ENCODE assay signal across 15 mouse cellular contexts in the genomic region with DNA sequence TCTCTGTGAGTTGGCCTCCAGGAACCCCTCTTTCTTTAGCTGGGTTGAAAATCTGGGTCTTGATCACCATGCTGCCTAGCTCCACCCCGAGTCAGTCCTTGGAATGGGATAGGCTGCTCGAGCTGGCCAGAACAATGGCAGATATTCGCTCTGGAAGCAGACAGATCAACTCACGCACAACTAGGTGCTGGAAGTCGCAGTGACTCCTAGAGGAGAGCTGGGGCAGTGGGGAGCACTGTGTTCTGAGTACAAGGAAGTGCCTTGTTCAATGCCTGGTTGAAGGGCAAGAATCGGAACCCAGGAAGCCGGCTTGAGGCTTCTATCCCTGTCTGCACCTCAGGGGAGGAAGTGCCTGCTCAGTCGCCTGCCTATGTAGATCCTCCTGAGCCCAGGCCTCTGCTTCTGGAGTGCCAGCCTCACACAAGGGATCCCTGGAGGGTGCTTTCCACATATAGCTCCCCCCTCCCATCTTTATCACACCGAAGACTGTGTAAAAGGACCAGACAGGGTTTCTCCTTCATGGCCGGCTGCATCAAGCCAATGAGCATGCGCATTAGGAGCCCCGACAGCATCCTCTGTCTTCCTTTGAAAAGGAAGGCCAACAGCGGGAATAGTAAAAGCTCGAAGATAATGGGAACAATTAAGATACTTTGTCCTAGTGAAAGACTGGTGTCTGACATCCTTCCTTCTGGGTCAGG. TPM values are rescaled to one million over a fixed set of nuclear protein-coding genes. Genes with fewer than 3 reads are reported as not detected.
DNase-seq lines count a peak whose midpoint lies in the region; ATAC-seq and TF ChIP-seq lines count a peak whose summit lies in the region.
"Had no signal": no experiment of that assay in that cellular context is flagged by ENCODE, and none has a peak within 500 bp of the region (broad histone marks: within the 10 kb centered on the region; RNA-seq: fewer than 3 reads in every experiment).

No protein-coding gene starts in this region.

- H3K27ac ChIP-seq in ES-E14 (ENCODE audit: insufficient read depth, low read depth, low read length, poor library complexity, severe bottlenecking), result no peak overlapping the region
- no peak overlapping the region; the same call in 1 of the 2 replicates for H3K27ac ChIP-seq in hindbrain, embryonic 16.5 days (ENCODE audit: low read depth, low read length)
- 0 out of 2 replicates have a peak overlapping the region, but pooled peaks have one; percentile 13 for H3K27ac ChIP-seq in neural tube, embryonic 12.5 days
- no peak overlapping the region for H3K27ac ChIP-seq in liver, postnatal 0 days (ENCODE audit: low read depth)
- H3K27ac ChIP-seq: embryonic facial prominence, embryonic 12.5 days; heart, adult 2 months; limb, embryonic 12.5 days had no signal

- no peak for TF ChIP-seq EP300 in liver, postnatal 0 days (IDR thresholded peaks at IDR 0.05; ENCODE audit: low read depth)

- peak; percentile 28 for DNase-seq in ES-E14 (ENCODE audit: low read depth, low spot score)
- peak; percentile 18 for DNase-seq in embryo, embryonic 11 days
- no peak for DNase-seq in liver, postnatal 0 days
- DNase-seq in kidney, postnatal 14 days, result no peak
- DNase-seq: cerebellum, adult 2 months; heart, adult 2 months; heart, postnatal 36 days; kidney, adult 9 months; lung, embryonic 14.5 days; thymus, postnatal 25 days had no signal

- peak overlapping the region in 1 of 2 experiments; percentile 42; a peak in 1 of 4 replicates for H3K4me3 ChIP-seq in ES-E14 (ENCODE audit: insufficient read depth in 1 of 2, low read depth in 1 of 2, low read length in 2 of 2, poor library complexity in 1 of 2, severe bottlenecking in 1 of 2)
- no peak overlapping the region; the same call in 1 of the 2 replicates for H3K4me3 ChIP-seq in hindbrain, embryonic 16.5 days (ENCODE audit: low read length)
- no peak overlapping the region for H3K4me3 ChIP-seq in neural tube, embryonic 12.5 days
- no peak overlapping the region for H3K4me3 ChIP-seq in liver, postnatal 0 days (ENCODE audit: low read depth, low read length)
- H3K4me3 ChIP-seq: embryonic facial prominence, embryonic 12.5 days; heart, adult 2 months; limb, embryonic 12.5 days had no signal

- H3K9me3 ChIP-seq in ES-E14 (ENCODE audit: control insufficient read depth, insufficient read depth, low read depth, low read length), result no peaks in the 10 kb centered on the region
- no peaks in the 10 kb centered on the region for H3K9me3 ChIP-seq in hindbrain, embryonic 16.5 days (ENCODE audit: control insufficient read depth, low read length)
- H3K9me3 ChIP-seq in neural tube, embryonic 12.5 days, result no peaks in the 10 kb centered on the region
- no peaks in the 10 kb centered on the region for H3K9me3 ChIP-seq in liver, postnatal 0 days (ENCODE audit: low read length)
- H3K9me3 ChIP-seq: embryonic facial prominence, embryonic 12.5 days; limb, embryonic 12.5 days had no signal

- H3K27me3 ChIP-seq in hindbrain, embryonic 16.5 days (replicated peaks; ENCODE audit: control insufficient read depth, insufficient read depth, low read length), result 0 out of 2 replicates have a peak, but pooled peaks cover 2% of the 10 kb centered on the region
- H3K27me3 ChIP-seq in neural tube, embryonic 12.5 days (replicated peaks), result no peaks in the 10 kb centered on the region
- H3K27me3 ChIP-seq in liver, postnatal 0 days (ENCODE audit: insufficient read depth, low read length), result no peaks in the 10 kb centered on the region
- H3K27me3 ChIP-seq: embryonic facial prominence, embryonic 12.5 days had no signal

- ATAC-seq in hindbrain, embryonic 16.5 days, result peak; percentile 64
- ATAC-seq in neural tube, embryonic 12.5 days (ENCODE audit: low FRiP score, low read depth), result no peak
- ATAC-seq in liver, postnatal 0 days, result no peak
- no peak for ATAC-seq in megakaryocyte progenitor cell, adult 5-6 weeks (replicated peaks; ENCODE audit: poor library complexity)

- 24% methylated on average over 14 of the region's 14 CpGs for WGBS in hindbrain, embryonic 16.5 days
- 22% methylated on average over 14 of the region's 14 CpGs for WGBS in neural tube, embryonic 12.5 days
- WGBS in liver, postnatal 0 days (ENCODE audit: insufficient replicate concordance), result 38% methylated on average over 14 of the region's 14 CpGs

- H3K36me3 ChIP-seq in ES-E14 (ENCODE audit: control insufficient read depth, insufficient read depth, low read length, poor library complexity, severe bottlenecking), result no peaks in the 10 kb centered on the region
- no peaks in the 10 kb centered on the region for H3K36me3 ChIP-seq in hindbrain, embryonic 16.5 days (ENCODE audit: control insufficient read depth, insufficient read depth, low read length)
- H3K36me3 ChIP-seq in neural tube, embryonic 12.5 days, result no peaks in the 10 kb centered on the region
- H3K36me3 ChIP-seq in liver, postnatal 0 days (replicated peaks; ENCODE audit: insufficient read depth, low read length), result no peaks in the 10 kb centered on the region
- H3K36me3 ChIP-seq: embryonic facial prominence, embryonic 12.5 days; limb, embryonic 12.5 days had no signal

- H3K4me2 ChIP-seq in hindbrain, embryonic 16.5 days (ENCODE audit: low read length), result peak overlapping the region; percentile 24; the same call in 1 of the 2 replicates
- H3K4me2 ChIP-seq in neural tube, embryonic 12.5 days (replicated peaks), result peak overlapping the region; percentile 40
- no peak overlapping the region for H3K4me2 ChIP-seq in liver, postnatal 0 days (ENCODE audit: low read depth, low read length)
- H3K4me2 ChIP-seq: embryonic facial prominence, embryonic 12.5 days; limb, embryonic 12.5 days; lung, embryonic 14.5 days had no signal

- peak overlapping the region; percentile 63 for H3K9ac ChIP-seq in ES-E14 (ENCODE audit: insufficient read depth, low read depth, low read length, poor library complexity, severe bottlenecking)
- peak overlapping the region; percentile 53 for H3K9ac ChIP-seq in hindbrain, embryonic 16.5 days (ENCODE audit: low read depth, low read length)
- 0 out of 2 replicates have a peak overlapping the region, but pooled peaks have one; percentile 29 for H3K9ac ChIP-seq in neural tube, embryonic 12.5 days
- H3K9ac ChIP-seq in liver, postnatal 0 days (replicated peaks), result no peak overlapping the region
- H3K9ac ChIP-seq: embryonic facial prominence, embryonic 12.5 days; limb, embryonic 12.5 days; lung, embryonic 14.5 days had no signal

- in situ Hi-C loops in ES-E14 (cut with MboI; ENCODE audit: low sequenced_read_pairs in 2 of 2, unreplicated experiment in 2 of 2), result no loop called here

- TF ChIP-seq CTCF in liver, postnatal 0 days (IDR thresholded peaks at IDR 0.05; ENCODE audit: low read depth), result no peak

- H3K4me1 ChIP-seq in ES-E14 (ENCODE audit: control insufficient read depth in 2 of 2, insufficient read depth in 2 of 2, low read length in 2 of 2, poor library complexity in 1 of 2), result peaks cover 2 to 4% of the 10 kb centered on the region in 2 experiments; a peak in 2 of 4 replicates
- peaks cover 3% of the 10 kb centered on the region; the same call in 1 of the 2 replicates for H3K4me1 ChIP-seq in hindbrain, embryonic 16.5 days (ENCODE audit: control insufficient read depth, insufficient read depth, low read depth, low read length)
- H3K4me1 ChIP-seq in neural tube, embryonic 12.5 days, result no peaks in the 10 kb centered on the region
- H3K4me1 ChIP-seq in liver, postnatal 0 days (ENCODE audit: insufficient read depth), result peaks cover 3% of the 10 kb centered on the region; the same call in 1 of the 2 replicates
- H3K4me1 ChIP-seq: embryonic facial prominence, embryonic 12.5 days; limb, embryonic 12.5 days had no signal

TF ChIP-seq in ES-E14, 5 proteins besides CTCF, POLR2A, EP300 and RAD21:
- TF ChIP-seq HCFC1 (IDR thresholded peaks at IDR 0.05; ENCODE audit: borderline replicate concordance, insufficient read depth, low read length), result no peak
- TF ChIP-seq MAFK (IDR thresholded peaks at IDR 0.05; ENCODE audit: insufficient read depth, low read depth, low read length), result no peak
- no peak for TF ChIP-seq ZC3H11A (IDR thresholded peaks at IDR 0.05; ENCODE audit: borderline replicate concordance, low read depth, low read length)
- TF ChIP-seq CHD2 (IDR thresholded peaks at IDR 0.05; ENCODE audit: low read depth, low read length), result no peak
- no peak for TF ChIP-seq ZNF384 (IDR thresholded peaks at IDR 0.05; ENCODE audit: low read depth, low read length)

RNA-seq across cellular contexts. Expression of gene Galnt9, which starts 25.9 kb away (rescaled TPM):
- 0.40 and 1.6 TPM in 2 replicates for total RNA-seq in ES-E14 (2012; rRNA removed)
- 24.9 and 26.0 TPM in 2 replicates for polyA plus RNA-seq in hindbrain, embryonic 16.5 days (2015; fragmentation: Nextera tagmentation; extraction: Ambion mirVana)
- 10.6 and 15.0 TPM in 2 replicates for polyA plus RNA-seq in neural tube, embryonic 12.5 days (2016; fragmentation: Nextera tagmentation; extraction: Ambion mirVana)
- 0.07 and 0.11 TPM in 2 replicates for polyA plus RNA-seq in liver, postnatal 0 days (2015; fragmentation: Nextera tagmentation; extraction: Ambion mirVana)
- total RNA-seq in megakaryocyte progenitor cell, adult 5-6 weeks (2015), result 0.39 TPM in 1 of 2 replicates, not detected in the other
- total RNA-seq in megakaryocyte progenitor cell, adult 5-6 weeks (2017), result 0.12 TPM in 1 of 2 replicates, not detected in the other
- total RNA-seq: heart, adult 2 months; heart, postnatal 36 days had no signal
- polyA plus RNA-seq: lung, embryonic 14.5 days had no signal

Comparison
In these comparisons a context has a peak if more than half of its experiments do, and no peak if none do; other contexts are left out.
1. DNase-seq: peak in ES-E14 (single experiment) and embryo, embryonic 11 days (single experiment); none in liver, postnatal 0 days (single experiment) and kidney, postnatal 14 days (single experiment).
2. RNA of gene Galnt9, which starts 25.9 kb away (polyA plus RNA-seq): 24.9 to 26.0 TPM in hindbrain, embryonic 16.5 days and 10.6 to 15.0 TPM in neural tube, embryonic 12.5 days; 0.07 to 0.11 TPM in liver, postnatal 0 days; every median in the first group is over 10 times any median in the second.